Mouse (Mus musculus) testis, adult 2 months (tissue): ENCODE measurements at regions not wholly inside any gene's neighbourhood (a gene's known extent, or its start where the extent isn't known, plus 50 kb on each side); places are given as distances from the start of the nearest gene placed in this dataset.

Experiments
- CTCF ChIP-seq: fragments of 200-500 bp; IDR thresholded peaks from 2 replicates; pipeline ENCODE4 v1.5.1; 2012; ENCODE audit warnings: low read depth, mild to moderate bottlenecking, inconsistent platforms, low read length, moderate library complexity; ENCODE audit not compliant: control insufficient read depth, insufficient read depth, insufficient replicate concordance
- POLR2A ChIP-seq: fragments of 200-500 bp; IDR thresholded peaks from 2 replicates; pipeline ENCODE4 v1.6.1; 2012; ENCODE audit warnings: low read depth, mild to moderate bottlenecking, inconsistent platforms, low read length, moderate library complexity; ENCODE audit not compliant: control insufficient read depth

GRCm38 (mm10) chr8:9124503-9124902 is 434.2 kb upstream of the Arglu1 start:
- TF ChIP-seq POLR2A, result no peak
- TF ChIP-seq CTCF, result no peak
